Mouse (Mus musculus): ENCODE measurements at regions not wholly inside any gene's neighbourhood (a gene's known extent, or its start where the extent isn't known, plus 50 kb on each side); places are given as distances from the start of the nearest gene placed in this dataset.

DNA sequence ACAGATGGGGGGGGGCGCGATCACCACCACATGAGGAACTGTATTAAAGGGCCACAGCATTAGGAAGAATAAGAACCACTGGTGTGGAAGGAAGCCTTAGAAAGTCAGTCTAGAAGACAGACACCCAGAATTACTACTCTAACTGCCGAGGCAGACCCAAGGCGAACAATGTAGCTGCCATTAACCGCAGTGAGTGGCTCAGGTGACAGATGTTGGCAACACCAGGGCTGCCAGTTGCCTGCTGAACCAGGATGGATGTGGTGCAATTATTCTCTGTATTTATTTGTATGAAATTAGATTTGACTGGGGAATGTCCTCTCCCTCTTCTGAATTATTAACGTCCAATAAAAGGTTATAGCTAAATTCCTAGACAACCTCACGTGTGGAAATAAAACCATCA, 124.7 kb downstream of the 4930564D02Rik start:
- no peak for TF ChIP-seq ZNF384 (IDR thresholded peaks at IDR 0.05; ENCODE audit: low read depth, low read length)
- no peak for TF ChIP-seq ZC3H11A (IDR thresholded peaks at IDR 0.05; ENCODE audit: borderline replicate concordance, low read depth, low read length)
- TF ChIP-seq CHD2 (IDR thresholded peaks at IDR 0.05; ENCODE audit: low read depth, low read length), result no peak
- no peak for TF ChIP-seq HCFC1 (IDR thresholded peaks at IDR 0.05; ENCODE audit: borderline replicate concordance, insufficient read depth, low read length)
- no peak for TF ChIP-seq MAFK (IDR thresholded peaks at IDR 0.05; ENCODE audit: insufficient read depth, low read depth, low read length)
